Mouse (Mus musculus): Measurements from ENCODE around the gene Pxylp1.
A peak's percentile ranks its signal among the peaks of the same experiment; 100 is the strongest.
"Not testable (repeated sequence)": the region's sequence is repeated elsewhere in the genome, so short reads cannot be mapped to it uniquely, and the experiment has no call there.

Pxylp1 gene

GRCm38 (mm10) chr9:96892546-96892945 is at the start of gene Pxylp1:
TSS of gene Pxylp1 (minus strand) at chr9:96892669.
- DNase-seq (ENCODE audit: low read depth) = no peak

- no peak for DNase-seq (ENCODE audit: low read depth)
Observed at GRCm38 (mm10) chr9:96938887-96939286, 46.4 kb upstream of the Pxylp1 start.

GRCm38 (mm10) chr9:96936427-96936826 is 44.0 kb upstream of the Pxylp1 start:
- not testable (repeated sequence) for DNase-seq (ENCODE audit: low read depth)

- peak; percentile 87 for DNase-seq (ENCODE audit: low read depth)
Observed at GRCm38 (mm10) chr9:96935556-96936300, 43.3 kb upstream of the Pxylp1 start.

- no peak for DNase-seq (ENCODE audit: low read depth)
Observed at GRCm38 (mm10) chr9:96934816-96935215, 42.3 kb upstream of the Pxylp1 start.

GRCm38 (mm10) chr9:96932751-96933150 is 40.3 kb upstream of the Pxylp1 start:
- DNase-seq (ENCODE audit: low read depth) = no peak

- DNase-seq (ENCODE audit: low read depth) = no peak
Observed at GRCm38 (mm10) chr9:96923577-96924316, 31.3 kb upstream of the Pxylp1 start.

- no peak for DNase-seq (ENCODE audit: low read depth)
Observed at GRCm38 (mm10) chr9:96923119-96923518, 30.6 kb upstream of the Pxylp1 start.

- DNase-seq (ENCODE audit: low read depth) = peak; percentile 95
Observed at GRCm38 (mm10) chr9:96916620-96917538, 24.4 kb upstream of the Pxylp1 start.

- DNase-seq (ENCODE audit: low read depth) = no peak
Observed at GRCm38 (mm10) chr9:96916076-96916475, 23.6 kb upstream of the Pxylp1 start.

GRCm38 (mm10) chr9:96914851-96915250 is 22.4 kb upstream of the Pxylp1 start:
- DNase-seq (ENCODE audit: low read depth) = no peak

GRCm38 (mm10) chr9:96914005-96914404 is 21.5 kb upstream of the Pxylp1 start:
- DNase-seq (ENCODE audit: low read depth) = peak; percentile 27

GRCm38 (mm10) chr9:96909503-96909902 is 17.0 kb upstream of the Pxylp1 start:
- no peak for DNase-seq (ENCODE audit: low read depth)

GRCm38 (mm10) chr9:96908737-96909136 is 16.3 kb upstream of the Pxylp1 start:
- DNase-seq (ENCODE audit: low read depth) = no peak

GRCm38 (mm10) chr9:96904360-96905355 is 12.2 kb upstream of the Pxylp1 start:
- DNase-seq (ENCODE audit: low read depth) = no peak

GRCm38 (mm10) chr9:96899717-96900116 is 7.2 kb upstream of the Pxylp1 start:
- DNase-seq (ENCODE audit: low read depth) = no peak

- no peak for DNase-seq (ENCODE audit: low read depth)
Observed at GRCm38 (mm10) chr9:96899004-96899403, 6.5 kb upstream of the Pxylp1 start.

GRCm38 (mm10) chr9:96896690-96897089 is 4.2 kb upstream of the Pxylp1 start:
- DNase-seq (ENCODE audit: low read depth) = peak; percentile 27

GRCm38 (mm10) chr9:96893582-96893981 is 1.1 kb upstream of the Pxylp1 start:
- DNase-seq (ENCODE audit: low read depth) = no peak

GRCm38 (mm10) chr9:96891341-96892330 is 833 bp downstream of the Pxylp1 start:
- no peak for DNase-seq (ENCODE audit: low read depth)
